Mouse (Mus musculus) limb, embryonic 13.5 days (tissue): ENCODE measurements around the gene 1700025G04Rik. TPM values are rescaled to one million over a fixed set of nuclear protein-coding genes. Genes with fewer than 3 reads are reported as not detected.
A peak's percentile ranks its signal among the peaks of the same experiment; 100 is the strongest.

ENCODE experiments used
- ATAC-seq: fragments of 200-750 bp; cut with Nextera tagmentation; 2 replicates; pipeline ENCODE4 v1.8.0; 2017; ENCODE audit warnings: low read depth, moderate number of reproducible peaks, moderate TSS enrichment; ENCODE audit not compliant: low FRiP score
- H3K27ac ChIP-seq: fragments of 300-500 bp; sonication (generic); 2 replicates; pipeline ENCODE4 v1.5.1; 2015; ENCODE audit warnings: inconsistent platforms, mild to moderate bottlenecking, moderate library complexity
- H3K27me3 ChIP-seq: fragments of 300-500 bp; sonication (generic); 2 replicates; pipeline ENCODE4 v1.6.1; 2015; ENCODE audit warnings: mild to moderate bottlenecking, inconsistent platforms
- H3K36me3 ChIP-seq: fragments of 300-500 bp; sonication (generic); 2 replicates; pipeline ENCODE4 v1.6.1; 2015; ENCODE audit warnings: inconsistent platforms, mild to moderate bottlenecking, moderate library complexity
- H3K4me1 ChIP-seq: fragments of 300-500 bp; sonication (generic); 2 replicates; pipeline ENCODE4 v1.6.1; 2015; ENCODE audit warnings: inconsistent platforms
- H3K4me2 ChIP-seq: fragments of 300-500 bp; sonication (generic); replicated peaks from 2 replicates; pipeline ENCODE4 v1.6.1; 2015; ENCODE audit warnings: inconsistent platforms, mild to moderate bottlenecking, moderate library complexity
- H3K4me3 ChIP-seq: fragments of 300-500 bp; sonication (generic); 2 replicates; pipeline ENCODE4 v1.5.1; 2015; ENCODE audit warnings: moderate library complexity, mild to moderate bottlenecking, inconsistent platforms
- H3K9ac ChIP-seq: fragments of 300-500 bp; sonication (generic); 2 replicates; pipeline ENCODE4 v1.6.1; 2015; ENCODE audit warnings: mild to moderate bottlenecking, inconsistent platforms
- H3K9me3 ChIP-seq: fragments of 300-500 bp; sonication (generic); 2 replicates; pipeline ENCODE4 v1.6.1; 2016; ENCODE audit warnings: inconsistent platforms
- WGBS: fragments of 180-500 bp; shearing (Covaris S2); methylation state at CpG from one replicate; pipeline ENCODE4 v1.1.7; 2015; 5-methylcytosine and 5-hydroxymethylcytosine counted together
- polyA plus RNA-seq: library from polyadenylated mRNA; unstranded; fragments of >200 nt; fragmentation: Nextera tagmentation; extraction: Ambion mirVana; gene quantifications from 2 replicates; pipeline ENCODE4 v1.2.1, GENCODE M21; 2015

Gene 1700025G04Rik
- polyA plus RNA-seq, 1 experiment from 2014 or later, result 28.3 TPM

DNA sequence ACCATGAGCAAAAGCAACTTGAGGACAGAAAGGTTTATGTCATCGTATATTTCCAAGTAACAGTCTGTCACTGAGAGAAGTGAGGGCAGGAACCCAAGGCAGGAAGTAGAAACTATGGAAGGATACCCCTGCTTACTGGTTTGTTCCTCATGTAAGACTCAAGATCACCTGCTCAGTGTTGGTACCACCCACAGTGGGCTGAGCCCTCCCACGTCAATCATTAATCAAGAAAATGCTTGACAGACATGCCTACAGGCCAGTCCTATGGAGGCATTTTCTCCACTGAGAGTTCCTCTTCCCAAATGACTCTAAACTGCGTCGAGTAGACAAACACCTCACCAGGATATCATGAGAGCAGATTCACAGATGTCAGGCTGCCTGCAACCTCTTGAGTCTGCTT, 64.6 kb downstream of the 1700025G04Rik start:
- 81% methylated on average over 4 of the region's 4 CpGs for WGBS
- Histone ChIP-seq H3K4me3 (no peak overlapping the region), H3K27ac (no peak overlapping the region), H3K9me3 (no peaks in the 10 kb centered on the region), H3K36me3 (0 out of 2 replicates have a peak, but pooled peaks cover 3% of the 10 kb centered on the region), H3K4me2 (no peak overlapping the region), H3K9ac (no peak overlapping the region), H3K27me3 (no peaks in the 10 kb centered on the region), H3K4me1 (peaks cover 18% of the 10 kb centered on the region)
- no peak for ATAC-seq

- H3K4me3 ChIP-seq, result no peak overlapping the region
- ATAC-seq, result peak; percentile 44
- H3K27ac ChIP-seq, result no peak overlapping the region
- H3K4me2 ChIP-seq, result peak overlapping the region; percentile 30
- H3K9me3 ChIP-seq, result no peaks in the 10 kb centered on the region
- peaks cover 23% of the 10 kb centered on the region for H3K4me1 ChIP-seq
- H3K9ac ChIP-seq, result no peak overlapping the region
- WGBS, result 46% methylated on average over 15 of the region's 18 CpGs
- no peaks in the 10 kb centered on the region for H3K27me3 ChIP-seq
- 0 out of 2 replicates have a peak, but pooled peaks cover 3% of the 10 kb centered on the region for H3K36me3 ChIP-seq
Measured at GRCm38 (mm10) chr1:152024019-152024787, 65.7 kb downstream of the 1700025G04Rik start.

- WGBS, result 89% methylated on average over 6 of the region's 6 CpGs
- ATAC-seq, result no peak
- H3K4me3 ChIP-seq, result no peak overlapping the region
Measured at GRCm38 (mm10) chr1:152020812-152021211, 69.1 kb downstream of the 1700025G04Rik start.

DNA sequence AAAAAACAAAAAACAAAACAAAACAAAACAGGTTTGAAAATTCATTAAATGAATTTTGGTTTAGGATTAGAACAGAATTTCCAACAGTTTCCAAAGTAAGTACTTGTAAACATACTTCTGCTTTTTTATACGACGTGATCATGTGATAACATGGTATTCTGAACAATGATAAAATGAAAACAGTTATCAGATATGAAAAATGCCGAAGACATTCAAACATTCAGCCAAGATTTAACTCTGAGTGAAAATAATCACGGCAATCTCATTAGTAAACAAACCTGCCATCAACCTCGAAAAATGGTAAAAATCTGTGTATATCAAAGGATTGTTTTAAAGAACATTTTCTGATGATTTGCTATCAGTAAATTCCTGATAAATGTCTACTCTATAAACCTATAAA, 69.9 kb downstream of the 1700025G04Rik start:
- Histone ChIP-seq H3K36me3 (0 out of 2 replicates have a peak, but pooled peaks cover 3% of the 10 kb centered on the region), H3K4me3 (no peak overlapping the region), H3K4me1 (peaks cover 25% of the 10 kb centered on the region), H3K9ac (no peak overlapping the region), H3K27ac (no peak overlapping the region), H3K4me2 (no peak overlapping the region), H3K9me3 (no peaks in the 10 kb centered on the region), H3K27me3 (no peaks in the 10 kb centered on the region)
- 92% methylated on average over 5 of the region's 5 CpGs for whole genome bisulfite sequencing
- no peak for ATAC-seq

More at GRCm38 (mm10) chr1:152020812-152021211, 69.1 kb downstream of the 1700025G04Rik start:
- Histone ChIP-seq H3K4me2 (no peak overlapping the region), H3K36me3 (0 out of 2 replicates have a peak, but pooled peaks cover 3% of the 10 kb centered on the region), H3K27me3 (no peaks in the 10 kb centered on the region), H3K27ac (no peak overlapping the region), H3K9ac (no peak overlapping the region), H3K9me3 (no peaks in the 10 kb centered on the region), H3K4me1 (peaks cover 25% of the 10 kb centered on the region)

GRCm38 (mm10) chr1:152019196-152019595, 70.7 kb downstream of the 1700025G04Rik start:
- H3K9me3 ChIP-seq, result no peaks in the 10 kb centered on the region
- no peak overlapping the region for H3K4me2 ChIP-seq
- no peak overlapping the region for H3K27ac ChIP-seq
- 12% methylated on average over 5 of the region's 5 CpGs for WGBS
- peaks cover 19% of the 10 kb centered on the region for H3K4me1 ChIP-seq
- H3K4me3 ChIP-seq, result no peak overlapping the region
- no peaks in the 10 kb centered on the region for H3K27me3 ChIP-seq
- H3K9ac ChIP-seq, result no peak overlapping the region
- 0 out of 2 replicates have a peak, but pooled peaks have one; percentile 24 for ATAC-seq
- H3K36me3 ChIP-seq, result 0 out of 2 replicates have a peak, but pooled peaks cover 3% of the 10 kb centered on the region

GRCm38 (mm10) chr1:152018322-152018721, 71.6 kb downstream of the 1700025G04Rik start:
- 53% methylated on average over 3 of the region's 3 CpGs for WGBS
- H3K27me3 ChIP-seq, result no peaks in the 10 kb centered on the region
- no peak for ATAC-seq
- no peak overlapping the region for H3K4me3 ChIP-seq
- H3K9ac ChIP-seq, result no peak overlapping the region
- H3K4me2 ChIP-seq, result no peak overlapping the region
- 0 out of 2 replicates have a peak, but pooled peaks cover 3% of the 10 kb centered on the region for H3K36me3 ChIP-seq
- no peaks in the 10 kb centered on the region for H3K9me3 ChIP-seq
- H3K4me1 ChIP-seq, result peaks cover 11% of the 10 kb centered on the region
- H3K27ac ChIP-seq, result no peak overlapping the region

DNA sequence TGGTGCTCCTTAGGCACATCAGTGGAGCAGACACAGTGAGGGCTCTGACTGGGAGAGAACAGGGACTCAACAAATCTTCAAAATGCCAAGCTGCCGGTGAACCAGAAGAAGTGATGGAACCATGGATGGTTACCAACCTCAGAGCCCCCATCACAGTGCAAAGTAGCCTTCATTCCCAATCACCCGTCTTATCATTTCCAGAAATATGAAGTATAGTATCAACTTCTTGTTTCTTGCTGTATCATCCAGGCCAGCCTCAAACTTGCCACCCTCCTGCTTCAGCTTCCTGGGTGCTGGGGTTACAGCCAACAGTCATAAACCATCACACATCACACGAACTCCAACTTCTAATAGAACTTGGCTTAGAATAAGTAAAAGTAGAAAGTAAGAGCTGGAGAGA, 73.3 kb downstream of the 1700025G04Rik start:
- H3K4me1 ChIP-seq, result peaks cover 7% of the 10 kb centered on the region
- WGBS, result 91% methylated on average over 3 of the region's 3 CpGs
- no peak overlapping the region for H3K9ac ChIP-seq
- H3K36me3 ChIP-seq, result no peaks in the 10 kb centered on the region
- H3K27me3 ChIP-seq, result no peaks in the 10 kb centered on the region
- no peak for ATAC-seq
- H3K4me3 ChIP-seq, result no peak overlapping the region
- no peak overlapping the region for H3K4me2 ChIP-seq
- H3K27ac ChIP-seq, result no peak overlapping the region
- no peaks in the 10 kb centered on the region for H3K9me3 ChIP-seq

GRCm38 (mm10) chr1:152015555-152016125, 74.3 kb downstream of the 1700025G04Rik start:
- Histone ChIP-seq H3K9ac (no peak overlapping the region), H3K4me1 (peaks cover 8% of the 10 kb centered on the region), H3K27me3 (no peaks in the 10 kb centered on the region), H3K36me3 (no peaks in the 10 kb centered on the region), H3K4me2 (no peak overlapping the region), H3K27ac (no peak overlapping the region), H3K9me3 (no peaks in the 10 kb centered on the region), H3K4me3 (no peak overlapping the region)
- no peak for ATAC-seq
- WGBS, result 88% methylated on average over 7 of the region's 7 CpGs

- peaks cover 16% of the 10 kb centered on the region for H3K4me1 ChIP-seq
- H3K4me2 ChIP-seq, result no peak overlapping the region
- no peaks in the 10 kb centered on the region for H3K36me3 ChIP-seq
- H3K9me3 ChIP-seq, result no peaks in the 10 kb centered on the region
- no peak overlapping the region for H3K27ac ChIP-seq
- H3K4me3 ChIP-seq, result no peak overlapping the region
- H3K9ac ChIP-seq, result no peak overlapping the region
- no peak for ATAC-seq
- 91% methylated on average over 5 of the region's 5 CpGs for WGBS
- H3K27me3 ChIP-seq, result peaks cover 2% of the 10 kb centered on the region; the same call in 1 of the 2 replicates
Measured at GRCm38 (mm10) chr1:152011741-152012140, 78.2 kb downstream of the 1700025G04Rik start.

GRCm38 (mm10) chr1:152010251-152010980, 79.5 kb downstream of the 1700025G04Rik start:
- H3K27me3 ChIP-seq, result peaks cover 3% of the 10 kb centered on the region; the same call in 1 of the 2 replicates
- no peaks in the 10 kb centered on the region for H3K9me3 ChIP-seq
- peaks cover 16% of the 10 kb centered on the region for H3K4me1 ChIP-seq
- no peak overlapping the region for H3K27ac ChIP-seq
- no peak overlapping the region for H3K9ac ChIP-seq
- H3K4me3 ChIP-seq, result no peak overlapping the region
- 39% methylated on average over 13 of the region's 13 CpGs for WGBS
- ATAC-seq, result no peak
- peaks cover 10% of the 10 kb centered on the region for H3K36me3 ChIP-seq
- no peak overlapping the region for H3K4me2 ChIP-seq

GRCm38 (mm10) chr1:152008473-152008991, 81.4 kb downstream of the 1700025G04Rik start:
- Histone ChIP-seq H3K27me3 (peaks cover 3% of the 10 kb centered on the region; the same call in 1 of the 2 replicates), H3K4me1 (peaks cover 16% of the 10 kb centered on the region), H3K4me3 (no peak overlapping the region), H3K9ac (no peak overlapping the region), H3K9me3 (no peaks in the 10 kb centered on the region), H3K36me3 (peaks cover 14% of the 10 kb centered on the region), H3K4me2 (no peak overlapping the region), H3K27ac (no peak overlapping the region)
- no peak for ATAC-seq
- WGBS, result 74% methylated on average over 8 of the region's 8 CpGs

DNA sequence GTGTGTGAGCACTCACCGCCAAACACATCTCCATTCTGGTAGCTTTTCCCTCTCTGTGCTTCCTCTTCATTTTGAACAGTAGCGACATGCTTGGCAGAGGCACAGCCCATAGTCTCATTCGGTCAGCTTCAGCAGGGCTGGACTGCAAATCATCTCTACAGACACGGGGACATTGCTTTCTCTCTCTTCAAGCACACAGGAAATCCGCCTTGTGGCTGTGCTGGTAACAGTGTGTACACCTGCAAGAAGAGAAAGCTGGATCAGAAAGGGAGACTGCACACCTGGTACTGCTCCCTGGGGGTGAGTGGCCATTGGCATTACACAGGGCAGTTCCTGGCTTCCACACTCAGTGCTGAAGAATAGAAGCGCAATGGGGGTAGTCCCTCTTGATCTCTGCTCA, 83.4 kb downstream of the 1700025G04Rik start:
- peaks cover 14% of the 10 kb centered on the region for H3K36me3 ChIP-seq
- H3K4me3 ChIP-seq, result no peak overlapping the region
- H3K27ac ChIP-seq, result no peak overlapping the region
- WGBS, result 91% methylated on average over 6 of the region's 6 CpGs
- no peaks in the 10 kb centered on the region for H3K9me3 ChIP-seq
- peaks cover 3% of the 10 kb centered on the region; the same call in 1 of the 2 replicates for H3K27me3 ChIP-seq
- peaks cover 16% of the 10 kb centered on the region for H3K4me1 ChIP-seq
- no peak overlapping the region for H3K4me2 ChIP-seq
- no peak for ATAC-seq
- H3K9ac ChIP-seq, result no peak overlapping the region
